Mouse (Mus musculus) embryonic fibroblast, embryonic 13.5 days (primary cell): ENCODE measurements around the gene Dab2ip.
A peak's percentile ranks its signal among the peaks of the same experiment; 100 is the strongest.

Source experiments
- CTCF ChIP-seq: IDR thresholded peaks from 2 replicates; pipeline ENCODE4 v1.5.1; 2011; ENCODE audit warnings: mild to moderate bottlenecking, control low read depth, low read length, moderate library complexity, borderline replicate concordance; ENCODE audit not compliant: insufficient read depth
- POLR2A ChIP-seq: IDR thresholded peaks from 2 replicates; pipeline ENCODE4 v1.6.1; 2011; ENCODE audit warnings: low read depth, mild to moderate bottlenecking, control low read depth, low read length, moderate library complexity

DNA sequence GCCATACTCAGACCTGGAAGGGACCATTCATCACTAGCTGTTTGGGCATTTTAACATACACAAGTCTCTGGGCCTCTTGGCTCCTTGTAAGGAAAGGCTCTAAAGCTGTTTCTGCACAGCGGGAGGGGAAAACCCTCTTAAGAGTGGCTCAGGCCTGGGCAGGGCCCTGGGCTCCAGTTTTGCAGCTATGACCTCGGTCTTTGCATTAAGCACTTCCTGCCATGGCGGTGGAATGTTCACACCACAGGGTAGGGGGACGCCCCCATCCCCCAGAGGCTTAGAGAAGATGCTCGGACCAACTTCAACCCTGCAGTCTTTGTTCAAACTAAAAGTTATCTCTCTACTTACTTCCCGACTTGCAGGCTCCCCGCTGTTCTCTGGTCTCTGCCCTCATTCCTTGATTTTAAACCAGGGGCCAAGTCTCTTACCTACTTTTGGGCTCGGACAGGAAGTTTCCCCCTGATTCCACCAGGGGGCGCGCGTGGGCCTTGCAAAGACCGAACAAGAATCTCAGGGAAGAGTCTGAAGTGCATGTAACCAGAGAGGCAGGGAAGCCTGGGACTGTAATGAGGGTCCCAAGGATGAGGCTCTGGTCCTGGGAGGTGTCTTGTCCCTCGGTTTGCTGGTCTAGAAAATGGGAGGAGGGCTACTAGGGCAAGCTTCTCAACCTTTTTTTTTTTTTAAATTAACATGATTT, 18.6 kb upstream of the Dab2ip start:
- TF ChIP-seq POLR2A (no peak), CTCF (peak; percentile 56)
